Mouse (Mus musculus) liver, embryonic 14.5 days (tissue): ENCODE results near the gene Gsap.

Experiments used
- CTCF ChIP-seq: IDR thresholded peaks from 2 replicates; pipeline ENCODE4 v1.5.1; 2016; ENCODE audit warnings: antibody characterized with exemption, low read depth, control low read depth
- EP300 ChIP-seq: IDR thresholded peaks from 2 replicates; pipeline ENCODE4 v1.6.1; 2016; ENCODE audit warnings: antibody characterized with exemption, low read depth

GRCm38 (mm10) chr5:21212933-21213332 lies 26.9 kb downstream of the Gsap start:
- TF ChIP-seq CTCF (no peak), EP300 (no peak)
